Mouse (Mus musculus): ENCODE measurements at regions not wholly inside any gene's neighbourhood (a gene's known extent, or its start where the extent isn't known, plus 50 kb on each side); places are given as distances from the start of the nearest gene placed in this dataset.
A peak's percentile ranks its signal among the peaks of the same experiment; 100 is the strongest.

DNA sequence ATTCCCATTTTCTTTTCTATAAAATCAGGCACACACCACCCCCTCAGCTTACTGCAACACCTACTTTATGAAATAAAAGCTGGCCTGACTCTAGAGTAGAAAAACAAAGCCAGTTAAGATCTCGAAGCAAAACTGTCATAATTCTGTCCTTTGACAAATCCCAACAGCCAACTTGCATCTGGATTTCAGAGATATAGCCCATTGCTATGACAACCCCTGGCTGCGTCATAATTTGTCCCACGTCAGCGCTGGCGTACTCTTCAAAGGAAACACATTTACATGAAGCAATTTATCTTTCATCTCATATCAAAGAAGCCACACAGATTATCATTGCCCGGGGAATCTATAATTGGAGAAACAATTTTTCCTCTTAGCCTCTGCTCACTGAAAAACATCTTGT is 126.4 kb downstream of the Gm9817 start:
- WGBS = 84% methylated on average over 6 of the region's 6 CpGs
- Histone ChIP-seq H3K4me3 (ENCODE audit: low read depth, low read length) (no peak overlapping the region), H3K4me1 (ENCODE audit: control insufficient read depth, insufficient read depth, low read length) (no peaks in the 10 kb centered on the region), H3K27ac (ENCODE audit: low read depth, low read length) (no peak overlapping the region), H3K27me3 (replicated peaks; ENCODE audit: control insufficient read depth, insufficient read depth, low read length) (no peaks in the 10 kb centered on the region), H3K9ac (ENCODE audit: low read length) (no peak overlapping the region), H3K36me3 (ENCODE audit: control insufficient read depth, insufficient read depth, low read length) (no peaks in the 10 kb centered on the region), H3K9me3 (replicated peaks; ENCODE audit: control insufficient read depth, low read length) (no peaks in the 10 kb centered on the region), H3K4me2 (ENCODE audit: low read length) (no peak overlapping the region)
- DNase-seq (ENCODE audit: low spot score) (peak; percentile 46), ATAC-seq (no peak)

- Histone ChIP-seq H3K9ac (ENCODE audit: low read length) (no peak overlapping the region), H3K4me1 (ENCODE audit: control insufficient read depth, insufficient read depth, low read length) (peaks cover 2% of the 10 kb centered on the region; the same call in 1 of the 2 replicates)
- ATAC-seq = no peak
These were observed 130.2 kb downstream of the Gm9817 start for GRCm38 (mm10) chr13:45208540-45209197.

DNA sequence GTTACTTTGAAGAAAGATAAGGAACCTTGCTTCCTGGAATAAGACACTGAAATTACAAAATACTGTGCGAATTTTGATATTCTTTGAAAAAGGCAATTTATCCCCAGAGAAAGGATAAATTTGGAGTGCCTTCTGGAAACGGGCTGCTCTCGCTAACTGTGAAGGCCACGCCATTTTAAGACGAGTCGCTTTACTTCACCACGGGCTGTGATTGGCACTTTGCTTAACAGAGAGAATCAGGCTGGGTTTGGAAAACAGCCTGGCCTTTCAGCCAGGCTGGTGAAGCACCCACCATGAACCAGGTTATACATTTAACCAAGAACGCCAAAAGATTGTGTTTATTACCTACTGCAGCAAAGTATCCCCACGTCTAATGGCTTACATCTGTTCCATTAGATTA is 132.7 kb downstream of the Gm9817 start:
- no peaks in the 10 kb centered on the region for H3K9me3 ChIP-seq (replicated peaks; ENCODE audit: control insufficient read depth, low read length)
- H3K36me3 ChIP-seq (ENCODE audit: control insufficient read depth, insufficient read depth, low read length) = no peaks in the 10 kb centered on the region
- ATAC-seq (no peak), DNase-seq (ENCODE audit: low spot score) (no peak)
- no peak overlapping the region for H3K9ac ChIP-seq (ENCODE audit: low read length)
- no peak overlapping the region for H3K4me3 ChIP-seq (ENCODE audit: low read depth, low read length)
- no peaks in the 10 kb centered on the region for H3K27me3 ChIP-seq (replicated peaks; ENCODE audit: control insufficient read depth, insufficient read depth, low read length)
- peaks cover 5% of the 10 kb centered on the region; the same call in 1 of the 2 replicates for H3K4me1 ChIP-seq (ENCODE audit: control insufficient read depth, insufficient read depth, low read length)
- H3K4me2 ChIP-seq (ENCODE audit: low read length) = no peak overlapping the region
- H3K27ac ChIP-seq (ENCODE audit: low read depth, low read length) = no peak overlapping the region
- WGBS = 87% methylated on average over 9 of the region's 9 CpGs

More at GRCm38 (mm10) chr13:45208540-45209197, 130.2 kb downstream of the Gm9817 start:
- Histone ChIP-seq H3K36me3 (ENCODE audit: control insufficient read depth, insufficient read depth, low read length) (no peaks in the 10 kb centered on the region), H3K9me3 (replicated peaks; ENCODE audit: control insufficient read depth, low read length) (no peaks in the 10 kb centered on the region), H3K4me2 (ENCODE audit: low read length) (no peak overlapping the region), H3K4me3 (ENCODE audit: low read depth, low read length) (no peak overlapping the region), H3K27ac (ENCODE audit: low read depth, low read length) (no peak overlapping the region), H3K27me3 (replicated peaks; ENCODE audit: control insufficient read depth, insufficient read depth, low read length) (no peaks in the 10 kb centered on the region)
- no peak for DNase-seq (ENCODE audit: low spot score)
- 91% methylated on average over 5 of the region's 5 CpGs for WGBS

GRCm38 (mm10) chr13:45213116-45213834 is 134.8 kb downstream of the Gm9817 start:
- H3K4me2 ChIP-seq (ENCODE audit: low read length) = no peak overlapping the region
- 43% methylated on average over 5 of the region's 5 CpGs for WGBS
- H3K36me3 ChIP-seq (ENCODE audit: control insufficient read depth, insufficient read depth, low read length) = no peaks in the 10 kb centered on the region
- DNase-seq (ENCODE audit: low spot score) = peak; percentile 65
- 0 out of 2 replicates have a peak, but pooled peaks have one; percentile 48 for ATAC-seq
- H3K4me1 ChIP-seq (ENCODE audit: control insufficient read depth, insufficient read depth, low read length) = peaks cover 5% of the 10 kb centered on the region; the same call in 1 of the 2 replicates
- H3K9ac ChIP-seq (ENCODE audit: low read length) = no peak overlapping the region
- H3K27me3 ChIP-seq (replicated peaks; ENCODE audit: control insufficient read depth, insufficient read depth, low read length) = no peaks in the 10 kb centered on the region
- H3K4me3 ChIP-seq (ENCODE audit: low read depth, low read length) = no peak overlapping the region
- H3K9me3 ChIP-seq (replicated peaks; ENCODE audit: control insufficient read depth, low read length) = no peaks in the 10 kb centered on the region
- no peak overlapping the region for H3K27ac ChIP-seq (ENCODE audit: low read depth, low read length)

DNA sequence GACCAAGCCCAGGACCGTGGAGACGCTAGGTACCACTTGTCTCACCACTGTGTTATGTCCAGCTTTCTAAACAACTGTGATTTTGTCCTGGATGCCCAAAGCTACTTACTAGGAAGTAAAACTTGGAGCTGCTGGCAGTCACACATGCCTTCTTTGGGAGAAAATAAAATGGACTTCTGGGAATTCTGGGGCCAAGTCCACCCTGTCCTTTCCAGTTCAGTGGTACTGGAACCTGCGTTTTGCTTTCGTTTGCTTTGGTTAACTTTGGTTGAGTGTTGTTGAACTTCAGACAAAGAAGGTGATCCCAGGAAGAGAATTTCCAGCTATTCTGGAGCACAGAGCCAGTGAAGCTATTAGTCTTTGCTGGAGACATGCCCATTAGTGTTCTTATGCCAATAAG is 139.8 kb downstream of the Gm9817 start:
- WGBS = 96% methylated on average over 4 of the region's 4 CpGs
- Histone ChIP-seq H3K9me3 (replicated peaks; ENCODE audit: control insufficient read depth, low read length) (no peaks in the 10 kb centered on the region), H3K27ac (ENCODE audit: low read depth, low read length) (no peak overlapping the region)

GRCm38 (mm10) chr13:45219671-45220070 is 141.2 kb downstream of the Gm9817 start:
- no peak for ATAC-seq
- WGBS = 53% methylated on average over 3 of the region's 3 CpGs
- no peak for DNase-seq (ENCODE audit: low spot score)

More for the DNA sequence above, 139.8 kb downstream of the Gm9817 start:
- H3K36me3 ChIP-seq (ENCODE audit: control insufficient read depth, insufficient read depth, low read length) = no peaks in the 10 kb centered on the region
- peaks cover 5% of the 10 kb centered on the region; the same call in 1 of the 2 replicates for H3K4me1 ChIP-seq (ENCODE audit: control insufficient read depth, insufficient read depth, low read length)
- no peaks in the 10 kb centered on the region for H3K27me3 ChIP-seq (replicated peaks; ENCODE audit: control insufficient read depth, insufficient read depth, low read length)
- no peak overlapping the region for H3K4me2 ChIP-seq (ENCODE audit: low read length)
- no peak for DNase-seq (ENCODE audit: low spot score)
- no peak for ATAC-seq
- H3K4me3 ChIP-seq (ENCODE audit: low read depth, low read length) = no peak overlapping the region
- H3K9ac ChIP-seq (ENCODE audit: low read length) = no peak overlapping the region

DNA sequence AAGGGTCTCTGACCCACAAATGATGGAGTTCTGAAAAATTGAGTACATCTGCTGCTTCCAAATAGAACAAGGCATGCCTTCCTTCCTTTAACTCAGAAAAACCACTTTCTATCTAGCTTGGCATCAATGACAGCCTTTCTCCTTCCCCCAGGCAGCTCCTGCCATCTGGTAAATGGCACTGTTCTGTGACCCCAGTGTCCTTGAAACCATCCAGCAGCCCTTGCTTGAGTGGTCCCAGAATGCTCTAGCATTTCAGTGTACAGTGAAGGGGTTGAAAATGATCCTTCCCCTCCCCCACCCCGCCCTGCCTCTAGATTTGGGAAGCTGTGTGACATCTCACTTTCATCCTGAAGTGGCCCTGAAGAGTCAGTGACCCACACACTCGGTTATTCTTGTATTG is 152.3 kb downstream of the Gm9817 start:
- Histone ChIP-seq H3K4me3 (ENCODE audit: low read depth, low read length) (no peak overlapping the region), H3K27me3 (replicated peaks; ENCODE audit: control insufficient read depth, insufficient read depth, low read length) (no peaks in the 10 kb centered on the region), H3K4me1 (ENCODE audit: control insufficient read depth, insufficient read depth, low read length) (no peaks in the 10 kb centered on the region), H3K9me3 (replicated peaks; ENCODE audit: control insufficient read depth, low read length) (no peaks in the 10 kb centered on the region), H3K9ac (ENCODE audit: low read length) (no peak overlapping the region), H3K4me2 (ENCODE audit: low read length) (no peak overlapping the region), H3K27ac (ENCODE audit: low read depth, low read length) (no peak overlapping the region), H3K36me3 (ENCODE audit: control insufficient read depth, insufficient read depth, low read length) (no peaks in the 10 kb centered on the region)
- no peak for ATAC-seq
- 68% methylated on average over 2 of the region's 2 CpGs for WGBS
- DNase-seq (ENCODE audit: low spot score) = no peak

More at GRCm38 (mm10) chr13:45219671-45220070, 141.2 kb downstream of the Gm9817 start:
- no peak overlapping the region for H3K4me2 ChIP-seq (ENCODE audit: low read length)
- H3K36me3 ChIP-seq (ENCODE audit: control insufficient read depth, insufficient read depth, low read length) = no peaks in the 10 kb centered on the region
- H3K9ac ChIP-seq (ENCODE audit: low read length) = no peak overlapping the region
- H3K9me3 ChIP-seq (replicated peaks; ENCODE audit: control insufficient read depth, low read length) = no peaks in the 10 kb centered on the region
- no peak overlapping the region for H3K4me3 ChIP-seq (ENCODE audit: low read depth, low read length)
- H3K27me3 ChIP-seq (replicated peaks; ENCODE audit: control insufficient read depth, insufficient read depth, low read length) = no peaks in the 10 kb centered on the region
- no peak overlapping the region for H3K27ac ChIP-seq (ENCODE audit: low read depth, low read length)
- H3K4me1 ChIP-seq (ENCODE audit: control insufficient read depth, insufficient read depth, low read length) = no peaks in the 10 kb centered on the region

DNA sequence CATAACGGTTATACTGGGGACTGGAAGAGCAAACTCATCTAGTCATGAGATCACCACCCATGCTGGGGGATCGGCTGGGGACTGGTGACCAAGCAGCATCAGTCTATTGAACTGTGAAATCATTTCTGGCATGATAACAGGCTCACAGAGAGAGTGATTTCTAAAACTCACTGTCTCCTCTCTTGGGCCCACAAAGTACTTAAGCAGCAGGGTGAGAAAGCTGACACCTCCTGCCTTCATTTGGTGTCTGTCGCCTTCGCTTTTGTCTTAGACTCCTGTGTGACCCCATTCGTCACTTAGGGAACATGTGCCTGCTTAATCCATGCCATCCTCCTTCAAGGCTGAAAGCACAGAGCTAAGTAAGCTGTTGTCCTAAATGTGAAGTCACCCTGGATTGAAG is 154.3 kb upstream of the Mylip start:
- DNase-seq (ENCODE audit: low spot score) (no peak), ATAC-seq (no peak)
- Histone ChIP-seq H3K9ac (ENCODE audit: low read length) (no peak overlapping the region), H3K4me3 (ENCODE audit: low read depth, low read length) (no peak overlapping the region), H3K4me1 (ENCODE audit: control insufficient read depth, insufficient read depth, low read length) (peaks cover 6% of the 10 kb centered on the region; the same call in 1 of the 2 replicates), H3K4me2 (ENCODE audit: low read length) (no peak overlapping the region), H3K9me3 (replicated peaks; ENCODE audit: control insufficient read depth, low read length) (no peaks in the 10 kb centered on the region), H3K27me3 (replicated peaks; ENCODE audit: control insufficient read depth, insufficient read depth, low read length) (0 out of 2 replicates have a peak, but pooled peaks cover 8% of the 10 kb centered on the region), H3K27ac (ENCODE audit: low read depth, low read length) (no peak overlapping the region), H3K36me3 (ENCODE audit: control insufficient read depth, insufficient read depth, low read length) (no peaks in the 10 kb centered on the region)
- 61% methylated on average over 5 of the region's 5 CpGs for WGBS

- 90% methylated on average over 7 of the region's 7 CpGs for WGBS
- ATAC-seq (no peak), DNase-seq (ENCODE audit: low spot score) (no peak)
- peaks cover 6% of the 10 kb centered on the region; the same call in 1 of the 2 replicates for H3K4me1 ChIP-seq (ENCODE audit: control insufficient read depth, insufficient read depth, low read length)
- H3K9me3 ChIP-seq (replicated peaks; ENCODE audit: control insufficient read depth, low read length) = no peaks in the 10 kb centered on the region
- 0 out of 2 replicates have a peak, but pooled peaks cover 8% of the 10 kb centered on the region for H3K27me3 ChIP-seq (replicated peaks; ENCODE audit: control insufficient read depth, insufficient read depth, low read length)
- no peak overlapping the region for H3K9ac ChIP-seq (ENCODE audit: low read length)
- H3K4me2 ChIP-seq (ENCODE audit: low read length) = no peak overlapping the region
- H3K4me3 ChIP-seq (ENCODE audit: low read depth, low read length) = no peak overlapping the region
- H3K36me3 ChIP-seq (ENCODE audit: control insufficient read depth, insufficient read depth, low read length) = no peaks in the 10 kb centered on the region
- no peak overlapping the region for H3K27ac ChIP-seq (ENCODE audit: low read depth, low read length)
These were observed 151.3 kb upstream of the Mylip start for GRCm38 (mm10) chr13:45238258-45238657.
